Mouse (Mus musculus) hindbrain, postnatal 0 days (tissue): Measurements from ENCODE around the gene Rhox4g. TPM values are rescaled to one million over a fixed set of nuclear protein-coding genes. Genes with fewer than 3 reads are reported as not detected.
"Not testable (repeated sequence)": the region's sequence is repeated elsewhere in the genome, so short reads cannot be mapped to it uniquely, and the experiment has no call there.

Experiments used
- ATAC-seq: fragments of 200-750 bp; cut with Nextera tagmentation; 2 replicates; pipeline ENCODE4 v1.8.0; 2017; ENCODE audit warnings: mild to moderate bottlenecking, moderate TSS enrichment, moderate library complexity
- DNase-seq: peaks from one replicate; pipeline ENCODE4 v3.0.0-alpha.2; 2015; ENCODE audit warnings: low spot score
- H3K27ac ChIP-seq: fragments of 300-500 bp; sonication (generic); 2 replicates; pipeline ENCODE4 v1.5.1; 2014; ENCODE audit warnings: mild to moderate bottlenecking
- H3K27me3 ChIP-seq: fragments of 300-500 bp; sonication (generic); 2 replicates; pipeline ENCODE4 v1.6.1; 2014; ENCODE audit warnings: low read length, mixed read lengths; ENCODE audit not compliant: insufficient read depth
- H3K36me3 ChIP-seq: fragments of 300-500 bp; sonication (generic); 2 replicates; pipeline ENCODE4 v1.6.1; 2014; ENCODE audit warnings: low read length, mixed read lengths; ENCODE audit not compliant: insufficient read depth
- H3K4me1 ChIP-seq: fragments of 300-500 bp; sonication (generic); 2 replicates; pipeline ENCODE4 v1.6.1; 2014; ENCODE audit warnings: antibody characterized with exemption, low read length, mixed read lengths; ENCODE audit not compliant: insufficient read depth
- H3K4me2 ChIP-seq: fragments of 300-500 bp; sonication (generic); 2 replicates; pipeline ENCODE4 v1.6.1; 2014; ENCODE audit warnings: low read depth, mild to moderate bottlenecking, low read length, moderate library complexity, mixed read lengths
- H3K4me3 ChIP-seq: fragments of 300-500 bp; sonication (generic); 2 replicates; pipeline ENCODE4 v1.5.1; 2014; ENCODE audit warnings: low read length
- H3K9ac ChIP-seq: fragments of 300-500 bp; sonication (generic); replicated peaks from 2 replicates; pipeline ENCODE4 v1.6.1; 2014; ENCODE audit warnings: mild to moderate bottlenecking, low read length, moderate library complexity, mixed read lengths
- H3K9me3 ChIP-seq: fragments of 300-500 bp; sonication (generic); 2 replicates; pipeline ENCODE4 v1.6.1; 2016; ENCODE audit warnings: low read length, mixed read lengths
- CTCF ChIP-seq: IDR thresholded peaks from 2 replicates; pipeline ENCODE4 v1.5.1; 2016; ENCODE audit warnings: antibody characterized with exemption, control low read depth, low read depth
- WGBS: fragments of 180-500 bp; shearing (Covaris S2); extraction: QIAGEN DNeasy Blood & Tissue Kit; methylation state at CpG from one replicate; pipeline ENCODE4 v1.1.7; 2014; 5-methylcytosine and 5-hydroxymethylcytosine counted together
- polyA plus RNA-seq: library from polyadenylated mRNA; unstranded; fragments of >200 nt; fragmentation: Nextera tagmentation; extraction: Ambion mirVana; gene quantifications from 2 replicates; pipeline ENCODE4 v1.2.1, GENCODE M21; 2015
- total RNA-seq: library from RNA; depleted of rRNA; stranded (reverse); fragments of >200 nt; gene quantifications from 2 replicates; pipeline ENCODE4 v1.2.3, GENCODE M21; 2014; rRNA removed

Gene Rhox4g
- total RNA-seq (not detected in 2 replicates), polyA plus RNA-seq (not detected in 2 replicates)

GRCm38 (mm10) chrX:37651227-37651626, at the start of gene Rhox4g:
Gene Rhox4g (minus strand): TSS chrX:37651327.
- H3K27me3 ChIP-seq, H3K9ac ChIP-seq, H3K9me3 ChIP-seq, H3K27ac ChIP-seq, ATAC-seq, H3K4me1 ChIP-seq, H3K36me3 ChIP-seq, H3K4me2 ChIP-seq, DNase-seq, H3K4me3 ChIP-seq: not testable (repeated sequence)
- WGBS, result 94% methylated on average over 16 of the region's 20 CpGs

GRCm38 (mm10) chrX:37692261-37692660, 41.1 kb upstream of the Rhox4g start:
- no peak for ATAC-seq
- no peak overlapping the region for H3K27ac ChIP-seq
- no peak overlapping the region for H3K9ac ChIP-seq

GRCm38 (mm10) chrX:37683031-37683715, 32.0 kb upstream of the Rhox4g start:
- Histone ChIP-seq H3K9me3 (no peaks in the 10 kb centered on the region), H3K4me3 (no peak overlapping the region), H3K4me1 (no peaks in the 10 kb centered on the region), H3K4me2 (no peak overlapping the region), H3K36me3 (no peaks in the 10 kb centered on the region), H3K27ac (no peak overlapping the region), H3K9ac (no peak overlapping the region), H3K27me3 (no peaks in the 10 kb centered on the region)
- ATAC-seq, result no peak
- no peak for TF ChIP-seq CTCF
- no peak for DNase-seq
- WGBS, result 82% methylated on average over 24 of the region's 24 CpGs

More at GRCm38 (mm10) chrX:37692261-37692660, 41.1 kb upstream of the Rhox4g start:
- Histone ChIP-seq H3K4me1 (no peaks in the 10 kb centered on the region), H3K27me3 (no peaks in the 10 kb centered on the region), H3K4me2 (no peak overlapping the region), H3K4me3 (no peak overlapping the region), H3K36me3 (no peaks in the 10 kb centered on the region), H3K9me3 (no peaks in the 10 kb centered on the region)
- WGBS, result 71% methylated on average over 2 of the region's 2 CpGs
- no peak for DNase-seq
- no peak for TF ChIP-seq CTCF

- WGBS, result 91% methylated on average over 8 of the region's 8 CpGs
- not testable (repeated sequence) for H3K9me3 ChIP-seq, H3K27me3 ChIP-seq, H3K36me3 ChIP-seq, DNase-seq, ATAC-seq, H3K9ac ChIP-seq, H3K4me2 ChIP-seq, H3K4me1 ChIP-seq, H3K27ac ChIP-seq, H3K4me3 ChIP-seq
Observed at GRCm38 (mm10) chrX:37673177-37673576, 22.1 kb upstream of the Rhox4g start, which contains the start of gene Rhox2h. Gene Rhox2h (minus strand): TSS chrX:37673277.

- H3K9me3 ChIP-seq, H3K4me1 ChIP-seq, H3K9ac ChIP-seq, ATAC-seq, H3K27ac ChIP-seq, H3K27me3 ChIP-seq, H3K36me3 ChIP-seq, DNase-seq, H3K4me2 ChIP-seq, H3K4me3 ChIP-seq: not testable (repeated sequence)
- WGBS, result 92% methylated on average over 1 of the region's 3 CpGs
Observed at GRCm38 (mm10) chrX:37668664-37669063, 17.5 kb upstream of the Rhox4g start, which contains the start of gene Rhox3h. Gene Rhox3h (minus strand): TSS chrX:37668764.

GRCm38 (mm10) chrX:37643370-37643769, 7.8 kb downstream of the Rhox4g start, which contains the start of gene Rhox2g:
Gene Rhox2g (minus strand): TSS chrX:37643470.
- DNase-seq, H3K9me3 ChIP-seq, ATAC-seq, H3K36me3 ChIP-seq, H3K4me3 ChIP-seq, H3K4me1 ChIP-seq, H3K27ac ChIP-seq, H3K27me3 ChIP-seq, H3K9ac ChIP-seq, H3K4me2 ChIP-seq: not testable (repeated sequence)
- 93% methylated on average over 6 of the region's 6 CpGs for WGBS

GRCm38 (mm10) chrX:37628512-37628911, 22.6 kb downstream of the Rhox4g start, which contains the start of gene Rhox3g:
Gene Rhox3g (minus strand): TSS chrX:37628612.
- not testable (repeated sequence) for H3K27ac ChIP-seq, H3K27me3 ChIP-seq, H3K4me2 ChIP-seq, DNase-seq, H3K4me1 ChIP-seq, H3K36me3 ChIP-seq, H3K4me3 ChIP-seq, H3K9ac ChIP-seq, ATAC-seq, H3K9me3 ChIP-seq
- WGBS, result 84% methylated on average over 2 of the region's 2 CpGs

- not testable (repeated sequence) for H3K36me3 ChIP-seq, H3K4me2 ChIP-seq, ATAC-seq, H3K27ac ChIP-seq, H3K4me1 ChIP-seq, H3K27me3 ChIP-seq, H3K4me3 ChIP-seq, DNase-seq, H3K9me3 ChIP-seq, H3K9ac ChIP-seq
- 94% methylated on average over 15 of the region's 19 CpGs for WGBS
Observed at GRCm38 (mm10) chrX:37607604-37608003, 43.5 kb downstream of the Rhox4g start, which contains the start of gene Rhox4f. Gene Rhox4f (minus strand): TSS chrX:37607704.
